Mouse (Mus musculus) spleen, adult 2 months (tissue): ENCODE data around the gene Daam2.

Source experiments
- CTCF ChIP-seq: fragments of 200-500 bp; IDR thresholded peaks from 2 replicates; pipeline ENCODE4 v1.5.1; 2011; ENCODE audit warnings: mild to moderate bottlenecking, inconsistent platforms; ENCODE audit not compliant: insufficient read depth, insufficient read length, insufficient replicate concordance; ENCODE audit errors: extremely low read depth
- POLR2A ChIP-seq: fragments of 200-500 bp; IDR thresholded peaks from 2 replicates; pipeline ENCODE4 v1.6.1; 2011; ENCODE audit warnings: low read depth, low read length, inconsistent platforms

GRCm38 (mm10) chr17:49568717-49569116 lies 4.6 kb upstream of the Daam2 start:
- TF ChIP-seq CTCF = no peak
- no peak for TF ChIP-seq POLR2A
